Mouse (Mus musculus) splenic B cell, adult 2 months (primary cell): Measurements from ENCODE around the gene Glrb.

Source experiments
- DNase-seq: peaks from one replicate; pipeline ENCODE4 v3.0.0-alpha.2; 2011; ENCODE audit warnings: low read depth, low spot score
- H3K27me3 ChIP-seq: 2 replicates; pipeline ENCODE4 v1.6.1; 2012; ENCODE audit warnings: mild to moderate bottlenecking, low read length, moderate library complexity, mixed read lengths; ENCODE audit not compliant: control insufficient read depth, poor library complexity, insufficient read depth, severe bottlenecking
- H3K36me3 ChIP-seq: 2 replicates; pipeline ENCODE4 v1.6.1; 2012; ENCODE audit warnings: mild to moderate bottlenecking, low read length, moderate library complexity, mixed read lengths; ENCODE audit not compliant: control insufficient read depth, poor library complexity, insufficient read depth, severe bottlenecking

Gene Glrb

GRCm38 (mm10) chr3:80913111-80913778 lies at the start of gene Glrb:
TSS of gene Glrb (minus strand) at chr3:80913660.
- Histone ChIP-seq H3K27me3 (no peaks in the 10 kb centered on the region), H3K36me3 (no peaks in the 10 kb centered on the region)
- no peak for DNase-seq

- no peaks in the 10 kb centered on the region for H3K36me3 ChIP-seq
- H3K27me3 ChIP-seq = no peaks in the 10 kb centered on the region
- DNase-seq = no peak
These were observed 46.5 kb upstream of the Glrb start for GRCm38 (mm10) chr3:80959965-80960364.

GRCm38 (mm10) chr3:80958591-80958990 lies 45.1 kb upstream of the Glrb start:
- H3K36me3 ChIP-seq = no peaks in the 10 kb centered on the region
- no peaks in the 10 kb centered on the region for H3K27me3 ChIP-seq
- DNase-seq = peak; percentile 62

GRCm38 (mm10) chr3:80913779-80914284 lies 372 bp upstream of the Glrb start:
- no peaks in the 10 kb centered on the region for H3K36me3 ChIP-seq
- no peak for DNase-seq
- H3K27me3 ChIP-seq = no peaks in the 10 kb centered on the region

- Histone ChIP-seq H3K27me3 (no peaks in the 10 kb centered on the region), H3K36me3 (no peaks in the 10 kb centered on the region)
- no peak for DNase-seq
These were observed 18.5 kb downstream of the Glrb start for GRCm38 (mm10) chr3:80894745-80895480.

GRCm38 (mm10) chr3:80894328-80894727 lies 19.1 kb downstream of the Glrb start:
- DNase-seq = no peak
- H3K36me3 ChIP-seq = no peaks in the 10 kb centered on the region

GRCm38 (mm10) chr3:80893055-80893690 lies 20.3 kb downstream of the Glrb start:
- no peaks in the 10 kb centered on the region for H3K27me3 ChIP-seq
- H3K36me3 ChIP-seq = no peaks in the 10 kb centered on the region
- DNase-seq = no peak

More at GRCm38 (mm10) chr3:80894328-80894727, 19.1 kb downstream of the Glrb start:
- no peaks in the 10 kb centered on the region for H3K27me3 ChIP-seq

GRCm38 (mm10) chr3:80891087-80891486 lies 22.4 kb downstream of the Glrb start:
- no peak for DNase-seq
- Histone ChIP-seq H3K27me3 (no peaks in the 10 kb centered on the region), H3K36me3 (no peaks in the 10 kb centered on the region)

- DNase-seq = no peak
- Histone ChIP-seq H3K27me3 (no peaks in the 10 kb centered on the region), H3K36me3 (no peaks in the 10 kb centered on the region)
These were observed 28.3 kb downstream of the Glrb start for GRCm38 (mm10) chr3:80885174-80885573.

GRCm38 (mm10) chr3:80883601-80884000 lies 29.9 kb downstream of the Glrb start:
- no peaks in the 10 kb centered on the region for H3K36me3 ChIP-seq
- DNase-seq = no peak
- no peaks in the 10 kb centered on the region for H3K27me3 ChIP-seq

GRCm38 (mm10) chr3:80880660-80881293 lies 32.7 kb downstream of the Glrb start:
- DNase-seq = no peak
- H3K36me3 ChIP-seq = no peaks in the 10 kb centered on the region
- H3K27me3 ChIP-seq = no peaks in the 10 kb centered on the region

- DNase-seq = no peak
- no peaks in the 10 kb centered on the region for H3K27me3 ChIP-seq
- H3K36me3 ChIP-seq = no peaks in the 10 kb centered on the region
These were observed 34.9 kb downstream of the Glrb start for GRCm38 (mm10) chr3:80878571-80878970.

GRCm38 (mm10) chr3:80874690-80875353 lies 38.6 kb downstream of the Glrb start:
- Histone ChIP-seq H3K36me3 (no peaks in the 10 kb centered on the region), H3K27me3 (no peaks in the 10 kb centered on the region)
- DNase-seq = no peak

GRCm38 (mm10) chr3:80874081-80874480 lies 39.4 kb downstream of the Glrb start:
- Histone ChIP-seq H3K36me3 (no peaks in the 10 kb centered on the region), H3K27me3 (no peaks in the 10 kb centered on the region)
- DNase-seq = no peak
